Mouse (Mus musculus) heart, embryonic 16.5 days (tissue): ENCODE results near the gene Llph. TPM values are rescaled to one million over a fixed set of nuclear protein-coding genes. Genes with fewer than 3 reads are reported as not detected.
"Not testable (repeated sequence)": the region's sequence is repeated elsewhere in the genome, so short reads cannot be mapped to it uniquely, and the experiment has no call there.

Source experiments
- ATAC-seq: fragments of 200-750 bp; cut with Nextera tagmentation; replicated peaks from 2 replicates; pipeline ENCODE4 v1.8.0; 2017; ENCODE audit warnings: moderate number of reproducible peaks; ENCODE audit not compliant: insufficient read depth, low FRiP score; ENCODE audit errors: extremely low read depth
- H3K27ac ChIP-seq: fragments of 300-500 bp; sonication (generic); 2 replicates; pipeline ENCODE4 v1.5.1; 2014; ENCODE audit warnings: mild to moderate bottlenecking, low read length, control low read depth, moderate library complexity
- H3K27me3 ChIP-seq: fragments of 300-500 bp; sonication (generic); 2 replicates; pipeline ENCODE4 v1.6.1; 2014; ENCODE audit warnings: low read length, mixed read lengths; ENCODE audit not compliant: control insufficient read depth, insufficient read depth
- H3K36me3 ChIP-seq: fragments of 300-500 bp; sonication (generic); 2 replicates; pipeline ENCODE4 v1.6.1; 2014; ENCODE audit not compliant: control insufficient read depth, insufficient read depth
- H3K4me1 ChIP-seq: fragments of 300-500 bp; sonication (generic); 2 replicates; pipeline ENCODE4 v1.6.1; 2014; ENCODE audit warnings: low read length, mixed read lengths; ENCODE audit not compliant: control insufficient read depth, insufficient read depth
- H3K4me2 ChIP-seq: fragments of 300-500 bp; sonication (generic); 2 replicates; pipeline ENCODE4 v1.6.1; 2014; ENCODE audit warnings: low read depth, mild to moderate bottlenecking, control low read depth, low read length
- H3K4me3 ChIP-seq: fragments of 300-500 bp; sonication (generic); 2 replicates; pipeline ENCODE4 v1.5.1; 2014; ENCODE audit warnings: mild to moderate bottlenecking, control low read depth, low read length
- H3K9ac ChIP-seq: fragments of 300-500 bp; sonication (generic); 2 replicates; pipeline ENCODE4 v1.6.1; 2014; ENCODE audit warnings: low read length, control low read depth
- H3K9me3 ChIP-seq: fragments of 300-500 bp; sonication (generic); replicated peaks from 2 replicates; pipeline ENCODE4 v1.6.1; 2016; ENCODE audit warnings: low read length; ENCODE audit not compliant: control insufficient read depth
- WGBS: fragments of 180-500 bp; shearing (Covaris S2); extraction: QIAGEN DNeasy Blood & Tissue Kit; methylation state at CpG from one replicate; pipeline ENCODE4 v1.1.7; 2014; 5-methylcytosine and 5-hydroxymethylcytosine counted together
- polyA plus RNA-seq: library from polyadenylated mRNA; unstranded; fragments of >200 nt; fragmentation: Nextera tagmentation; extraction: Ambion mirVana; gene quantifications from 2 replicates; pipeline ENCODE4 v1.2.1, GENCODE M21; 2015

The Llph gene
- polyA plus RNA-seq, 1 experiment from 2014 or later, result 25.5 TPM

- 64% methylated on average over 6 of the region's 6 CpGs for WGBS
- ATAC-seq, result no peak
- Histone ChIP-seq H3K4me1 (peaks cover 9% of the 10 kb centered on the region; the same call in 1 of the 2 replicates), H3K4me3 (peak overlapping the region; percentile 99), H3K9ac (no peak overlapping the region; the same call in 1 of the 2 replicates), H3K27ac (no peak overlapping the region), H3K4me2 (peak overlapping the region; percentile 86), H3K36me3 (peaks cover 7% of the 10 kb centered on the region), H3K9me3 (peaks cover 10% of the 10 kb centered on the region), H3K27me3 (no peaks in the 10 kb centered on the region)
Measured at GRCm38 (mm10) chr10:120209539-120209925, 17.3 kb upstream of the Llph start.

- WGBS, result 84% methylated on average over 3 of the region's 3 CpGs
- Histone ChIP-seq H3K36me3 (peaks cover 7% of the 10 kb centered on the region), H3K4me1 (peaks cover 9% of the 10 kb centered on the region; the same call in 1 of the 2 replicates), H3K27me3 (no peaks in the 10 kb centered on the region), H3K9ac (no peak overlapping the region), H3K4me2 (peak overlapping the region; percentile 86), H3K27ac (no peak overlapping the region), H3K9me3 (peaks cover 10% of the 10 kb centered on the region), H3K4me3 (no peak overlapping the region)
- no peak for ATAC-seq
Measured at GRCm38 (mm10) chr10:120210096-120210495, 16.8 kb upstream of the Llph start.

GRCm38 (mm10) chr10:120217099-120217498 lies 9.8 kb upstream of the Llph start:
- not testable (repeated sequence) for ATAC-seq, H3K27me3 ChIP-seq, H3K4me1 ChIP-seq, H3K4me3 ChIP-seq, H3K27ac ChIP-seq, H3K9me3 ChIP-seq, H3K9ac ChIP-seq, H3K36me3 ChIP-seq, H3K4me2 ChIP-seq
- WGBS, result 69% methylated on average over 1 of the region's 1 CpGs

- Histone ChIP-seq H3K4me2 (no peak overlapping the region), H3K36me3 (peaks cover 10% of the 10 kb centered on the region; the same call in 1 of the 2 replicates), H3K27me3 (no peaks in the 10 kb centered on the region), H3K27ac (no peak overlapping the region), H3K9ac (no peak overlapping the region), H3K4me3 (no peak overlapping the region), H3K9me3 (no peaks in the 10 kb centered on the region), H3K4me1 (no peaks in the 10 kb centered on the region)
- WGBS, result 92% methylated on average over 10 of the region's 10 CpGs
- ATAC-seq, result no peak
Measured at GRCm38 (mm10) chr10:120218996-120219395, 7.9 kb upstream of the Llph start.

GRCm38 (mm10) chr10:120219578-120220359 lies 7.1 kb upstream of the Llph start:
- 69% methylated on average over 14 of the region's 14 CpGs for WGBS
- no peaks in the 10 kb centered on the region for H3K4me1 ChIP-seq
- H3K27me3 ChIP-seq, result no peaks in the 10 kb centered on the region
- H3K9me3 ChIP-seq, result no peaks in the 10 kb centered on the region
- no peak overlapping the region for H3K4me3 ChIP-seq
- H3K36me3 ChIP-seq, result peaks cover 14% of the 10 kb centered on the region
- ATAC-seq, result no peak; the same call in 1 of the 2 replicates
- H3K27ac ChIP-seq, result peak overlapping the region; percentile 26; the same call in 1 of the 2 replicates
- no peak overlapping the region for H3K4me2 ChIP-seq
- H3K9ac ChIP-seq, result no peak overlapping the region

- Histone ChIP-seq H3K4me3 (no peak overlapping the region), H3K9ac (no peak overlapping the region), H3K27me3 (no peaks in the 10 kb centered on the region), H3K27ac (peak overlapping the region; percentile 46), H3K4me1 (no peaks in the 10 kb centered on the region), H3K9me3 (no peaks in the 10 kb centered on the region), H3K4me2 (no peak overlapping the region), H3K36me3 (peaks cover 13% of the 10 kb centered on the region)
- 74% methylated on average over 7 of the region's 7 CpGs for WGBS
- no peak for ATAC-seq
Measured at GRCm38 (mm10) chr10:120220776-120221175, 6.1 kb upstream of the Llph start.

- ATAC-seq, result no peak
- H3K4me2 ChIP-seq, result no peak overlapping the region
- peaks cover 21% of the 10 kb centered on the region; the same call in 1 of the 2 replicates for H3K36me3 ChIP-seq
- no peak overlapping the region for H3K27ac ChIP-seq
- no peak overlapping the region for H3K9ac ChIP-seq
- H3K27me3 ChIP-seq, result no peaks in the 10 kb centered on the region
- peaks cover 9% of the 10 kb centered on the region for H3K4me1 ChIP-seq
- 33% methylated on average over 5 of the region's 5 CpGs for WGBS
- no peak overlapping the region for H3K4me3 ChIP-seq
- no peaks in the 10 kb centered on the region for H3K9me3 ChIP-seq
Measured at GRCm38 (mm10) chr10:120231718-120232117, 4.8 kb downstream of the Llph start.

- Histone ChIP-seq H3K9me3 (no peaks in the 10 kb centered on the region), H3K36me3 (peaks cover 17% of the 10 kb centered on the region; the same call in 1 of the 2 replicates), H3K9ac (peak overlapping the region; percentile 73), H3K27me3 (peaks cover 4% of the 10 kb centered on the region), H3K27ac (no peak overlapping the region), H3K4me3 (peak overlapping the region; percentile 40), H3K4me1 (peaks cover 5% of the 10 kb centered on the region), H3K4me2 (peak overlapping the region; percentile 69)
- no peak for ATAC-seq
- WGBS, result 20% methylated on average over 18 of the region's 18 CpGs
Measured at GRCm38 (mm10) chr10:120233655-120234367, 6.9 kb downstream of the Llph start.

GRCm38 (mm10) chr10:120236855-120237254 lies 10.0 kb downstream of the Llph start:
- WGBS, result 78% methylated on average over 9 of the region's 9 CpGs
- Histone ChIP-seq H3K9ac (no peak overlapping the region), H3K4me3 (no peak overlapping the region), H3K4me2 (no peak overlapping the region), H3K36me3 (no peaks in the 10 kb centered on the region), H3K9me3 (no peaks in the 10 kb centered on the region), H3K27me3 (peaks cover 7% of the 10 kb centered on the region), H3K27ac (no peak overlapping the region), H3K4me1 (peaks cover 5% of the 10 kb centered on the region)
- no peak for ATAC-seq
